In genomic region chr1:93748539-93748938, GRCm38 (mm10) we compare ENCODE assay signal across 23 mouse cellular contexts. TPM values are rescaled to one million over a fixed set of nuclear protein-coding genes. Genes with fewer than 3 reads are reported as not detected.
DNase-seq lines count a peak whose midpoint lies in the region; ATAC-seq and TF ChIP-seq lines count a peak whose summit lies in the region.
"Had no signal": no experiment of that assay in that cellular context is flagged by ENCODE, and none has a peak within 500 bp of the region (broad histone marks: within the 10 kb centered on the region; RNA-seq: fewer than 3 reads in every experiment).

No protein-coding gene starts in this region.

- TF ChIP-seq POLR2A in ES-Bruce4 (IDR thresholded peaks at IDR 0.05; ENCODE audit: insufficient read depth, low read length), result no peak

- peak; percentile 86 for DNase-seq in 416B (ENCODE audit: low read depth)
- peak; percentile 51 for DNase-seq in fibroblast of lung, adult 2 months (ENCODE audit: low read depth)
- no peak for DNase-seq in cerebellum, adult 9-11 months
- DNase-seq in right cerebral cortex, postnatal 14 days, result no peak
- DNase-seq: adrenal gland, adult 8-10 months; cerebellum, postnatal 14 days; embryo, embryonic 11 days; gastrocnemius, postnatal 10 days; heart, adult 2 months; heart, postnatal 36 days; kidney, adult 2 months; kidney, postnatal 14 days; liver, embryonic 13.5 days; retina, postnatal 1 day; right cerebral cortex, postnatal 4 days had no signal

- 0 out of 2 replicates have a peak overlapping the region, but pooled peaks have one; percentile 10 for H3K27ac ChIP-seq in ES-Bruce4 (ENCODE audit: insufficient read depth, low read length)
- H3K27ac ChIP-seq: embryonic facial prominence, embryonic 15.5 days; forebrain, embryonic 12.5 days; heart, adult 2 months; layer of hippocampus, adult 2 months; liver, embryonic 13.5 days; midbrain, embryonic 10.5 days had no signal

- no peaks in the 10 kb centered on the region for H3K9me3 ChIP-seq in ES-Bruce4 (replicated peaks; ENCODE audit: control insufficient read depth, insufficient read depth, low read length, poor library complexity, severe bottlenecking)
- H3K9me3 ChIP-seq: embryonic facial prominence, embryonic 15.5 days; forebrain, embryonic 12.5 days; liver, embryonic 13.5 days; midbrain, embryonic 10.5 days had no signal

- H3K4me3 ChIP-seq in ES-Bruce4 (ENCODE audit: low read depth, low read length), result no peak overlapping the region
- H3K4me3 ChIP-seq: embryonic facial prominence, embryonic 15.5 days; forebrain, embryonic 12.5 days; heart, adult 2 months; layer of hippocampus, adult 2 months; liver, embryonic 13.5 days; midbrain, embryonic 10.5 days had no signal

- TF ChIP-seq EP300 in ES-Bruce4 (IDR thresholded peaks at IDR 0.05; ENCODE audit: insufficient read depth, low read depth, low read length), result no peak

- H3K27me3 ChIP-seq in ES-Bruce4 (ENCODE audit: control insufficient read depth, insufficient read depth, low read length, poor library complexity, severe bottlenecking), result no peaks in the 10 kb centered on the region
- H3K27me3 ChIP-seq: embryonic facial prominence, embryonic 15.5 days; forebrain, embryonic 12.5 days; liver, embryonic 13.5 days had no signal

- H3K4me1 ChIP-seq in ES-Bruce4 (ENCODE audit: control insufficient read depth, insufficient read depth, low read length), result peaks cover 4% of the 10 kb centered on the region

- peak; percentile 92 for ATAC-seq in megakaryocyte, adult 5-6 weeks (ENCODE audit: poor library complexity, severe bottlenecking)
- no peak for ATAC-seq in erythroid progenitor cell, adult 5-6 weeks (replicated peaks; ENCODE audit: low FRiP score, poor library complexity, severe bottlenecking)
- ATAC-seq: hindbrain, embryonic 16.5 days had no signal

- no peak overlapping the region for H3K9ac ChIP-seq in ES-Bruce4 (ENCODE audit: low read depth, poor library complexity, severe bottlenecking)
- H3K9ac ChIP-seq: embryonic facial prominence, embryonic 15.5 days; forebrain, embryonic 12.5 days; liver, embryonic 13.5 days had no signal

- TF ChIP-seq CTCF in ES-Bruce4 (IDR thresholded peaks at IDR 0.05; ENCODE audit: low read depth, low read length), result no peak

- peaks cover 25% of the 10 kb centered on the region for H3K36me3 ChIP-seq in ES-Bruce4 (ENCODE audit: control insufficient read depth, insufficient read depth, low read length, poor library complexity, severe bottlenecking)

RNA-seq across cellular contexts. Expression of gene Atg4b, which starts 2.8 kb away (rescaled TPM):
- 75.9 and 92.7 TPM in 2 replicates for polyA plus RNA-seq in ES-Bruce4 (2011; ENCODE audit: insufficient read depth, insufficient read length, low read depth, missing spikeins)
- 16.6 and 19.9 TPM in 2 replicates for total RNA-seq in megakaryocyte, adult 5-6 weeks (2015)
- total RNA-seq in megakaryocyte, adult 5-6 weeks (2017), result 34.5 and 36.5 TPM in 2 replicates
- total RNA-seq in erythroid progenitor cell, adult 5-6 weeks (2015; ENCODE audit: low replicate concordance), result 67.8 and 91.4 TPM in 2 replicates
- total RNA-seq in erythroid progenitor cell, adult 5-6 weeks (2017; ENCODE audit: low replicate concordance), result 116 and 166 TPM in 2 replicates

RNA-seq across cellular contexts. Expression of gene Thap4, which starts 6.1 kb away (rescaled TPM):
- polyA plus RNA-seq in ES-Bruce4 (2011; ENCODE audit: insufficient read depth, insufficient read length, low read depth, missing spikeins), result 44.8 and 51.5 TPM in 2 replicates
- total RNA-seq in megakaryocyte, adult 5-6 weeks (2015), result 19.5 and 25.3 TPM in 2 replicates
- total RNA-seq in megakaryocyte, adult 5-6 weeks (2017), result 11.5 and 14.0 TPM in 2 replicates
- total RNA-seq in erythroid progenitor cell, adult 5-6 weeks (2015; ENCODE audit: low replicate concordance), result 1.1 and 30.6 TPM in 2 replicates
- 3.1 and 14.1 TPM in 2 replicates for total RNA-seq in erythroid progenitor cell, adult 5-6 weeks (2017; ENCODE audit: low replicate concordance)

RNA-seq across cellular contexts. Expression of gene Dtymk, which starts 53.2 kb away (rescaled TPM):
- polyA plus RNA-seq in ES-Bruce4 (2011; ENCODE audit: insufficient read depth, insufficient read length, low read depth, missing spikeins), result 179 and 191 TPM in 2 replicates
- total RNA-seq in megakaryocyte, adult 5-6 weeks (2015), result 89.6 and 94.6 TPM in 2 replicates
- total RNA-seq in megakaryocyte, adult 5-6 weeks (2017), result 78.7 and 94.6 TPM in 2 replicates
- total RNA-seq in erythroid progenitor cell, adult 5-6 weeks (2015; ENCODE audit: low replicate concordance), result 135 and 183 TPM in 2 replicates
- total RNA-seq in erythroid progenitor cell, adult 5-6 weeks (2017; ENCODE audit: low replicate concordance), result 123 and 140 TPM in 2 replicates

RNA-seq across cellular contexts. Expression of gene Ing5, which starts 55.2 kb away (rescaled TPM):
- 33.9 and 34.2 TPM in 2 replicates for polyA plus RNA-seq in ES-Bruce4 (2011; ENCODE audit: insufficient read depth, insufficient read length, low read depth, missing spikeins)
- total RNA-seq in megakaryocyte, adult 5-6 weeks (2015), result 8.3 and 11.1 TPM in 2 replicates
- 22.1 and 26.3 TPM in 2 replicates for total RNA-seq in megakaryocyte, adult 5-6 weeks (2017)
- total RNA-seq in erythroid progenitor cell, adult 5-6 weeks (2015; ENCODE audit: low replicate concordance), result 10.5 and 18.4 TPM in 2 replicates
- total RNA-seq in erythroid progenitor cell, adult 5-6 weeks (2017; ENCODE audit: low replicate concordance), result 23.2 and 41.9 TPM in 2 replicates

Comparison
In these comparisons a context has a peak if more than half of its experiments do, and no peak if none do; other contexts are left out.
1. DNase-seq: peak in 416B (single experiment) and fibroblast of lung, adult 2 months (single experiment); none in cerebellum, adult 9-11 months (single experiment) and right cerebral cortex, postnatal 14 days (single experiment).